Mouse (Mus musculus) left cerebral cortex, postnatal 36 days (tissue): Measurements from ENCODE around the gene Prox1. TPM values are rescaled to one million over a fixed set of nuclear protein-coding genes. Genes with fewer than 3 reads are reported as not detected.

ENCODE experiments used
- DNase-seq, 2 experiments: peaks; one replicate each; pipeline ENCODE4 v3.0.0; 2021 to 2022; ENCODE audit warnings: low spot score in 2 of 2, mixed read lengths in 1 of 2
- intact Hi-C: fragments of 180-260 bp; cut with DNase I; formaldehyde crosslinking; loops from one replicate; pipeline ENCODE4 v1.15.1; 2025
- total RNA-seq, 2 experiments: library from RNA; stranded (reverse); gene quantifications; 2 replicates each; pipeline ENCODE4 v1.2.3; 2021

Prox1 gene
- 1 to 10 TPM; 8.5 to 8.7 TPM for total RNA-seq

GRCm38 (mm10) chr1:190169911-190170818 is at the start of gene Prox1:
Prox1 (minus strand) TSS chr1:190170714.
- intact Hi-C loops: no loop called here
- DNase-seq: peak; percentile 55 to 58

- DNase-seq: no peak
- intact Hi-C loops: no loop called here
Measured at GRCm38 (mm10) chr1:190216621-190217020, 46.1 kb upstream of the Prox1 start.

- no peak for DNase-seq
- intact Hi-C loops: no loop called here
Measured at GRCm38 (mm10) chr1:190214626-190215025, 44.1 kb upstream of the Prox1 start.

DNA sequence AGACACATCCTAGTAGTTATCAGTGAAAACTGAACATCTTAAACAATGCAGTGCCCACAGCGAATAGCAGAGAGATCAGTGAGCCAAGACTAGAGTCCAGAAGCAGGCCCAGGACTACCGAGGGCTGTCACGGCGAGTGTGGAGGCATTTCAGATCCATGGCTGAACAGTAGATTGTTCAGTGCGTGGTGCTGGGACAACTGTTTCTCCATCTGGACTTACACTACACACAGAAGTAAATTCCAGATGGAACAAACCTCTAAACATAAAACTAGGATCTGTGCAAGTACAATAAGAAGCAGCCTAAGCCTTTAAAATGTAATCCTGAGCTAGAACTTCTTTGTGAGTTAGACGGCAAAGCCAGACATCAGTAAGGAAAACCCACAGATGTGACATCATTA is 42.7 kb upstream of the Prox1 start:
- intact Hi-C loops: no loop called here
- DNase-seq: peak; percentile 5 to 18

GRCm38 (mm10) chr1:190207246-190207645 is 36.7 kb upstream of the Prox1 start:
- intact Hi-C loops: no loop called here
- DNase-seq: no peak

DNA sequence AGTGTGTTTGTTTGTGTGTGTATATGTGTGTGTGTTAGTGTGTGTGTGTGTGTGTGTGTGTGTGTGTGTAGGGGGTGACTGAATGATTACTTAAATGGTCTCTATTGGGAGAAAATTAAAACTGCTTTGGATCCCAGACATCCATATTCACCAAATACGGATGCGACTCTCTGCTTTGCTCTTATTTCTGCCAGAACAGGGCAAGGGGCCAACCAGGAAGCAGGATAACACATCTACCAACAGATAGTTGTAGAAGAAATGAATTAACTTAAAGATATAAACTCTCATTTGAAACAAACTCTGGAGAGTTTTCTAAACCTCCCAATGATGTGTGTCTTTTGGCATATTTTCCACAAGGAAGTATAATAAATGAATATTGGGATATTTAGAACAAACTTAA is 35.2 kb upstream of the Prox1 start:
- intact Hi-C loops: no loop called here
- no peak for DNase-seq

- intact Hi-C loops: no loop called here
- DNase-seq: no peak
Measured at GRCm38 (mm10) chr1:190204378-190205070, 34.0 kb upstream of the Prox1 start.

GRCm38 (mm10) chr1:190201696-190202095 is 31.2 kb upstream of the Prox1 start:
- DNase-seq: no peak
- intact Hi-C loops: no loop called here

DNA sequence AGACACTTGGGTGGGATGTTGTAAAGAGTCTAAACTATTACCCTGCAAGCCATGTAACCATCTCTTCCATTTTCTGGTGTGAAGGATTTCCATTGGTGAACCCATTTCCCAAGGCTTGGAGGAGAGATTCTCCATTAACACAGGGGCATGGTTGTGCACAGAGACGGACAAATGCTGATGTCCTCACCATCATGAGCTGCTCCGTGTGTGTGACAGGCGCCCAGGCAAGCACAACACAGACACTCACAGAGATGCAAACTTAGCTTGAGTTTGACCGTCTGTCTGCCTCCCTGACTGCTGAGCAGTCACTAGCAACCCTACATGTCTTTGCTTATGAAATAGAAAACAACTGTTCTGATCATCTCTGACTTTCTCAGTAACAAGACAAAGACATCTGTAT is 30.5 kb upstream of the Prox1 start:
- no peak for DNase-seq
- intact Hi-C loops: no loop called here

DNA sequence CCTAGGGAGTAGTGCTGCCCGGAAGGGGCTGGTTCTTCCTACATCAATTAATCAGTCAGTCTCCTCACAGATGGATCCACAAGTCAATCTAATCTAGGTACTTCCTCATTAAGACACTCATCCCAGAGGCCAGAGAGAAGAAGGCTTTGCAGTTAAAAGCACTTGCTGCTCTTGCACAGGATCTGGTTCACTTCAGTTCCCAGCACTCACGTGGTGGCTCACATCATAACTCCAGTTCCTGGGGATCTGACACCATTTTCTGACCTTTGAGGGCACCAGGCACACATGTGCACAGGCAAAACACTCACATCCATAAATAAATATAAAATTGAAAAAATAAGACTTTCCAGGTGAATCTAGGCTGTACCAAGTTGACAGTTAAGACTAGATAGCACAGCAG is 27.7 kb upstream of the Prox1 start:
- intact Hi-C loops: no loop called here
- no peak for DNase-seq

GRCm38 (mm10) chr1:190192011-190192410 is 21.5 kb upstream of the Prox1 start:
- no peak for DNase-seq
- intact Hi-C loops: no loop called here

- intact Hi-C loops: no loop called here
- DNase-seq: no peak
Measured at GRCm38 (mm10) chr1:190190231-190190965, 19.9 kb upstream of the Prox1 start.

DNA sequence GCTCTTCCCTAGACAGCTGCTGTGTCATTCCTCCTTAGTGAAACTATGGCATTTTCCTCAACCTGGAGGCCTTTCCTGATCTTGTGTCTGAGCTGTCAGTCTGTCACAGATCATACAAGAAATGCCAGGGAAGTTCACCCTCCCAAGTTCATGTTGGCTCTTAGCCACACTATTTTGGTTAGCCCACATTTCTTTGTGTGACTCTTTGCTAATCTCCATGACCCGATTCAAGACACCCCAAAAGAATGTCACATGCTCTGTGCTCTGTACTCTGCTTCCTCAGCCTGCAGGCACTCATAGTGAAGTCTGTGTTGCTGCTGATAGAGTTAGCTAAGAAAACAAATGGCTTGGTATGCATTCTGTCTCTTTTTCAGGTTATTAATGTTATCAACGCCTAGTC is 18.6 kb upstream of the Prox1 start:
- DNase-seq: no peak
- intact Hi-C loops: no loop called here

DNA sequence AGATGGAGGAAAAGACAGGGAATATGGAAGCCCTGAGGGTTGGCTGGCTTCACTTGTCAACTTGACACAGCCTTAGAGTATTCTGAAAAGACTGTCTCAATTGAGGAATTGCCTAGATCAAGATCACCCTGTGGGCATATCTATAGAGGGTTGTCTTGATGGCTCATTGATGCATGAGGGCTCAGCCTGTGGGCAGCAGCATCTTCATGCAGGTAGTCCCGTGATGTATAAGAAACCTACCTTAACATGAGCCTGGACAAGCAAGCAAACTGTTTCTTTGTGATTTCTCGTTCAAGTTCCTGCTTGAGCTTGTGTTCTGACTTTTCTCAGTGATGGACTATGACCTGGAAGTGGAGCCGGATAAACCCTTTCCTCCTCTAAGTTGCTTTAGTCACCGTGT is 15.8 kb upstream of the Prox1 start:
- intact Hi-C loops: no loop called here
- DNase-seq: no peak

GRCm38 (mm10) chr1:190185284-190185683 is 14.8 kb upstream of the Prox1 start:
- intact Hi-C loops: no loop called here
- DNase-seq: no peak

DNA sequence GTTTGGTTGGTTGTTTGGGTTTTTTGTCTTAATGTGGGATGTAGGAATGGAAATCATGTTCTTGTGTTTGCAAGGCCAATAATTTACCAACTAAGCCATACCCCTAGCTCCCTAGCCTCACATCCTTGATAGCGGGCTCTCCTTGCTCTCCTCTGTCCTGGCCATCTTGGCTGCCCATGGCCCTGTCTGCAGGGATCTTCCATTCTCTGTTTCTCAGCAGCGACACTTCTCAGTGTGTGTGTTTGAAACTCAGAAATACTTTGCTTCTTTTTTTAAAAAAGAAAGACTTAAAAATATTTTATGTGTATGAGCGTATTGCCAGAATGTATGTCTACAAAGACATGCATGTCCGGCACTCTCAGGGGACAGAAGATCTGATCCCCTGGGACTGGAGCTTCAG is 13.1 kb upstream of the Prox1 start:
- intact Hi-C loops: no loop called here
- no peak for DNase-seq

DNA sequence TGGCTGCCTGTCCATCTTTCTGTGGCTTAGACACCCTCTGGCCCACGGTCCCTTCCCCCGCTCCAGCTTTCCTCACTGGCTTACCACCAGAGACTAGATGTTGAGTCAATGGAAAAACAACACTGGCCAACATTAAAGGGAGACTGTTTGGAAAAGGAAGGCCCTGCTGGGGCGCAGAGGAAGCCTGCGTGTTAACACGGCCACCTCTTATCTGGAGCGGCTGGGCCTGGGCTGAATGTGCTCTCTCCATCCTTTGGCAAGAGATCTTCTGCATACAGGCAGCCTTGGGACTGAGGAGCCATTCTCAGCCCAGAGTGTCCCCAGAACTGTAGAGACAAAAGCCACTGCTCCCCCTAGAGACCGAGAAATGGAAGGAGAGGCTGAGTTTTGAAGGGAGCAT is 11.3 kb upstream of the Prox1 start:
- no peak for DNase-seq
- intact Hi-C loops: no loop called here

- intact Hi-C loops: no loop called here
Measured at GRCm38 (mm10) chr1:190180861-190181260, 10.3 kb upstream of the Prox1 start.

GRCm38 (mm10) chr1:190176961-190177360 is 6.4 kb upstream of the Prox1 start:
- intact Hi-C loops: no loop called here
- no peak for DNase-seq

More at GRCm38 (mm10) chr1:190180861-190181260, 10.3 kb upstream of the Prox1 start:
- no peak for DNase-seq
